Mouse (Mus musculus): ENCODE data around the gene Exosc9.

Gene Exosc9

GRCm38 (mm10) chr3:36552406-36553047 lies at the start of gene Exosc9:
Gene Exosc9 (plus strand): TSS chr3:36552606.
- peak; percentile 96 to 97 for DNase-seq

GRCm38 (mm10) chr3:36505306-36505705 lies 47.1 kb upstream of the Exosc9 start:
- no peak for DNase-seq

DNA sequence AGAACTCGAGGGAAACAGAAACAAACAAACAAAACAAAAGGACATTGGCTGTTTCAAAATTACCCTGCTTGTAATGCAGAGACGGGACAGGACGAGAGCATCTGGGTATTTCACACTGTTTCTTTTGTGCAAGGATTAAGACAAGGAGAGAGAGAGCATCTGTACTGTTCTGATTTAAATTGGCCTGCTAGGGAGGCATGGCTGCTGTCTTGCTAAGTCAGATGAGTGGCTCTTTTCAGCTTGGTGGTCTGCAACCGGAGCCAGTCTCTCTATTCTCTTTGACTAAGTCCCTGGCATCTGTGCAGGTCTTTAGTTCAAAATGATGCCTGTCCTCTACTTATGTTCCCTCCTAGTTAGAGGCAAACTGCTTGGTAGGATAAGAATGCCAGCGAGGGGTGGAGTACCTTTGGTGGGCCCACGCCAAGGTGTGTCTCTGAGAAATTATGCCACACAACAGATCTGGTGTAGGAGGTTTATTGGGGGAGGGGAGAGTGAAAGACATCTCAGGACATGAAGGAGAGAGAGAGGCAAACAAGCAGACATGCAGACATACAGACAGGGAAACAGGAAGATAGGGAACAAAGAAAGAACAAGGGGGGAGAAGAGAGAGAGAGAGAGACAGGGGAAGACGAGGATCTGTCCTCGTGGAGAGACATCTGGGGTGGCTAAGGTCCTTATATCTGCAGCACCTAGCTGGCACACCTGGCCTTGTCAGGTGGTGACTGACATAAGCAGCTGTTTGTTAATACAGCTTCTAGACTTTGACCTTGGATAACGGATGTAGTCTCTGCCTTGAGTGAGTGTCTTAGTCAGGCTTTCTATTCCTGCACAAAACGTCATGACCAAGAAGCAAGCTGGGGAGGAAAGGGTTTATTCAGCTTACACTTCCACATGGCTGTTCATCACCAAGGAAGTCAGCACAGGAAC lies 46.3 kb upstream of the Exosc9 start:
- DNase-seq = no peak

DNA sequence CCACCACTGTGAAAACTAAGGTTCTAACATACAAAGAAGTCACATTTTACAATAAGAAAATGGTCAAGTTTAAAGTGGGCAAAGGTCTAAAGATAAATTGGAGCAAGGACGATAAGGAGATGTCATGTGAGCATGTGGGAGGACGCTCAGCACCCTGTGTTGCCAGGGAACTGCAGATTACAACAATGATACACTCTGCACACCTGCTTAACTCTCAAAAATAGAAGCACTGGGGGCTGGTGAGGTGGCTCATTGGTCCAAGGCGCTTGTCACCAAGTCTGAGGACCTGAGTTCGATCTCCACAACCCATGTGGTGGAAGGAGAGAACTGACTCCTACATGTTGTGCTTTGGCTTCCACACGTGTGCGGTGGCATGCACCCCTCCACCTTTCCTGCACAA lies 40.9 kb upstream of the Exosc9 start:
- DNase-seq = no peak

GRCm38 (mm10) chr3:36516196-36516595 lies 36.2 kb upstream of the Exosc9 start:
- DNase-seq = no peak

- peak; percentile 47 to 54 for DNase-seq
Observed at GRCm38 (mm10) chr3:36521073-36522060, 31.0 kb upstream of the Exosc9 start, which contains the start of gene Gm11549. Gene Gm11549 (minus strand): TSS chr3:36521813.

- DNase-seq = no peak
Observed at GRCm38 (mm10) chr3:36522137-36522536, 30.3 kb upstream of the Exosc9 start.

DNA sequence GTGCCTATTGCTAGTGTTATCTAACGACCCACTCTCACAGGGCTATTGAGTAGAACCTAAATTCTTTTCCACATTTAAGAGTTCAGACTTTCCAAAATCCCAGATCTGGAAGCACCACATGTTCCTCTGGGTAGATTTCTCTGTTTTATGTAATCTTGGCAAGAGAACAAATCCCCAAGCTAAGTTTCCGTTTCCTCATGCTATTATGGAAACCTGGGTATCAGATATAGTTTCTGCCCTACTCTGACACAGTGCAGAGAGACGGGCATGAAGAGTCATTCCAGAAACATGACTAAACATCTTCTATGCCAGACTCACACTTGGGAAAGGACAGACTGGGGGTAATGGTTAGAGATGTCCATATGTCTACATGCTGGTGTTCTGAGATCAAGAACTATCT lies 27.9 kb upstream of the Exosc9 start:
- no peak for DNase-seq

DNA sequence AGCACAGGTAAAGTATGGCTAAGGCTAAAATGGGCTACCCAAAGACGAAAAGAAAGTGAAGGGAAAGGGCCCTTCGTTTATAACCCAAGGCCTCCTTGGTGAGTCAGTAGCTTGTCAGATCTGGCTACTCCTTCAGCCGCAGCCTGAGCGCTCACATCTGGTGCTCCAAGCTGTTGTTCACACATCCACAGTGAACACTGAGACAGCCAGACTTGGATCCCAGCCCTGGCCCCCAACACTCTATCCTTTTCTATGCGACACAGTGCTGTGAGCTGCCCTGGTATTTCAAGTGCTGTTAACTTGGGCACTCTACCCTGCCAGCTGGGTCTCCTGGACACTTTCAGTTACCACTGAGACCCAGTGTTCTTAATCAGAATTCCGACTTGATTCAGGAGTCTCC lies 22.1 kb upstream of the Exosc9 start:
- peak; percentile 65 to 73 for DNase-seq

- DNase-seq = no peak
Observed at GRCm38 (mm10) chr3:36530781-36531180, 21.6 kb upstream of the Exosc9 start.

DNA sequence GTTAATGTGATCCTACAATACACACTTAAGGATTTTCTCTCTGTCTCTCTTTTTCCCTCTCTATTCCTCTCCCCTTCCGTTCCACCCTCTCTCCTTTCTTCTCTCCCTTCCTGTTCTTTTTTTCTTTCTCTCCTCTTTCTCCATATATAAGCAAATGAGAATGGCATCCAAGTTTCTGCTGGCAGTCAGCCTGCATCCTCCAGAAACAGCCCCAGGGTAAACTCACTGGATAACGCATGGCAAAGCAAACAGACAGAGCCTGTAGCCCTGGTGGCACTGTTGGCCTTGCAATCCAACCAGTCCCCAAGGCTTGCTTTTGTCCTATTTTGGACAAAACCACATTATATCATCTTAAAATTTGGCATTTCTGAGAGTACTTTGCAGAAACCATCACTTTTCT lies 21.2 kb upstream of the Exosc9 start:
- DNase-seq = no peak

- DNase-seq = peak in 1 of 2 experiments; percentile 12
Observed at GRCm38 (mm10) chr3:36531979-36532542, 20.3 kb upstream of the Exosc9 start.

GRCm38 (mm10) chr3:36532738-36533137 lies 19.7 kb upstream of the Exosc9 start:
- DNase-seq = peak in 1 of 2 experiments; percentile 11

GRCm38 (mm10) chr3:36533201-36533672 lies 19.2 kb upstream of the Exosc9 start:
- peak in 1 of 2 experiments; percentile 13 for DNase-seq

GRCm38 (mm10) chr3:36536041-36536440 lies 16.4 kb upstream of the Exosc9 start:
- no peak for DNase-seq

- no peak for DNase-seq
Observed at GRCm38 (mm10) chr3:36537701-36538470, 14.5 kb upstream of the Exosc9 start.

- DNase-seq = no peak
Observed at GRCm38 (mm10) chr3:36540756-36541155, 11.7 kb upstream of the Exosc9 start.

DNA sequence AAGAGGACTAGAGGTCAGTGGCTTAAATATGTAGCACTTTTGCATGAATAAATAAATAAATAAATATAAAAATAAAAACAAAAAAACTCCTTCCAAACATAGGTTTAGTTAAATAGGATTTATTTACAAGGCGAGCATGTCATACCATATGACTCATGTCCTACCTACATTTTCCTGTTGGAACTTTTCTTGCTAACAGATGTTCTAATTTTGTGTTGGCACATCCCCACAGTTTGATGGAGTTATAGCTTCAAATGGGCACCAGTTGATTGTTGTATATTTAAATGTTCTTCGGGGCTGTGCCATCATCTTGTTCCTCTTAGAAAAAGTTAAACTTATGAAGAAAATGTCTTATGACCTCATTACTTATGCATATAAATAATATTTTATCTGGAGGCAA lies 11.0 kb upstream of the Exosc9 start:
- DNase-seq = no peak

DNA sequence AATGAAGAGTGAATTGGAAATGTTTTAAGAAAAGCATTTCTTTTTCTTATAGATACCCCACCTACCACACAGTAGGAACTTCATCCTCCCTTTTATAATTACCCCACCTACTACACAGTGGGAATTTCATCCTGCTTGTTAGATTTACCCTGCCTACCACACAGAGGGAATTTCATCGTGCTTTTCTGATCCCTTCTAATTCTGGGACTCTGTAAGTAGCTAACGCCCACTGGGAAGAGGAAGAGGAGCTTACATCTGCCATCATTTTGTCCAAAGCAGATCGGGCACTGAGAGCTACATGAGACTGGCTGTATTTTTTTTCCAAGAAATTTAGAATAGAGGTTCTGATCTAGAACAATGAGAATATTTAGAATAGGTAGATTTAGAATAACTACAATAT lies 7.4 kb upstream of the Exosc9 start:
- no peak for DNase-seq

- DNase-seq = peak; percentile 49 to 61
Observed at GRCm38 (mm10) chr3:36551343-36551742, 1.1 kb upstream of the Exosc9 start.

DNA sequence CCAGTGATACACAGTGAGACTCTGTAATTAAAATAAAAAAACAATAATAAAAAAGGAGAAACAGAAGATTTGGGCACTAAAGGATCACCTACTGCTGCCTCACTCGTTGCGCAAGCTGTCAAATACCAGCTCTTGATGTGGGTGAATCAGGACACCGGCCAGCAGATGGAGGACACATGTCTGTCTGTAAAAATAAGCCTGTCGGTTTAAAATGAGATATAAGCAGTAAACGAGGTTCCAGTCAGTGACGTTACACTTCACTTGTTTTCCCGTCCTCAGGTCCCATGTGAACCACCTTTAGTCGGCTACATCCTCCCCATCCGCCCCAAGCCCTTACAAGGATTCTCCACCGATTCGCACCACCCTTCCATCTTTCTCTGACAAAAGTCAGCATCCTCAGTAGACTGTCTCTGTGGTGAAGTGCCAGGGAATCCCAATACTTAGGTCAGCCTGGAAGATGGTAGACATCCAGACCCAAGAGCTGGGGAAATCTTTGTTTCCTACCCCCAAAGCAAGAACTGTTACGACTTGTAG lies 488 bp upstream of the Exosc9 start:
- no peak for DNase-seq
